Comparison of ENCODE assay signal across 19 mouse cellular contexts in the genomic region with DNA sequence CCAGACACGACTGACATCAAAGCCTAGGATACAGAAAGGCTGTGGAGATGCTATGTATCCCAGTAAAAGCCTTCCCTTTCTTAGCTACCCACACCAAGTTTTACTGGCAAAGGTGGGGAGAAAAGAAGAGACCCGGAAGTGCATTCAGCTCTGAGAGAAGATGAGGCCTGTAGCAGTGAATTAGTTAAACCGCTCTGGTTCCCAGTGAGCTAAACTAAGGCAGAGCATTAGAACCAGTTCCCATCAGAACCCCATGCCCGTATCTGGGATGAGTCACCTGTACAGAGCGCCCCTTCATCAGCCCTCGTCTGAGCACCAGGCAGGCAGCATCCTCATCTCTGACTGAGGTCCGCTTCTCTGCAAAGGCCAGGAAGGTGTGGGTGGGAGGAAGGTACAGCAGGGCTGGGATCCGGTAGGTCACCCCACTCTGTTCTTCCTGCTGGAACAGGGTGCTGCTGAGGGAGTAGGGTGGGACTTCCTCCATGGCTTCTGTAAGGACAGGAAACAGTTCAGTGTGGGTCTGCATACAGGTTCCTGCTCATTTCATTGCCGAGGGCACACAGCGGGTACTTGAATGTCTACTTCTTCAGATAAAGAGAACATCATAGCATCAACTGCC. TPM values are rescaled to one million over a fixed set of nuclear protein-coding genes. Genes with fewer than 3 reads are reported as not detected.
DNase-seq lines count a peak whose midpoint lies in the region; ATAC-seq and TF ChIP-seq lines count a peak whose summit lies in the region.
"Had no signal": no experiment of that assay in that cellular context is flagged by ENCODE, and none has a peak within 500 bp of the region (broad histone marks: within the 10 kb centered on the region; RNA-seq: fewer than 3 reads in every experiment).

No protein-coding gene starts in this region.

- no peak for TF ChIP-seq CTCF in liver, embryonic 14.5 days (IDR thresholded peaks at IDR 0.05; ENCODE audit: low read depth)

- H3K9ac ChIP-seq in kidney, embryonic 15.5 days = no peak overlapping the region
- peak overlapping the region; percentile 46 for H3K9ac ChIP-seq in liver, embryonic 14.5 days (replicated peaks)
- H3K9ac ChIP-seq in midbrain, embryonic 14.5 days (replicated peaks; ENCODE audit: low read length) = no peak overlapping the region
- H3K9ac ChIP-seq: forebrain, postnatal 0 days; intestine, embryonic 15.5 days; midbrain, embryonic 12.5 days had no signal

- no peak for DNase-seq in kidney, adult 18-20 months
- peak; percentile 11 for DNase-seq in T-cell, adult 2 months (ENCODE audit: low spot score)
- no peak for DNase-seq in liver, embryonic 14.5 days (ENCODE audit: low read depth in 3 of 3, low spot score in 3 of 3)
- no peak for DNase-seq in left cerebral cortex, adult 11 months (ENCODE audit: low spot score)
- DNase-seq in midbrain, embryonic 14.5 days = no peak
- no peak for DNase-seq in left cerebral cortex, adult 8-10 months (ENCODE audit: low spot score in 2 of 2)
- DNase-seq: cerebellum, postnatal 14 days; forebrain, postnatal 0 days; gastrocnemius, adult 2 months; heart, adult 2 months; right cerebral cortex, adult 18-20 months had no signal

- no peaks in the 10 kb centered on the region for H3K36me3 ChIP-seq in kidney, embryonic 15.5 days
- peaks cover 12% of the 10 kb centered on the region for H3K36me3 ChIP-seq in liver, embryonic 14.5 days (replicated peaks; ENCODE audit: control insufficient read depth, insufficient read depth, low read depth)
- H3K36me3 ChIP-seq in midbrain, embryonic 14.5 days (ENCODE audit: control insufficient read depth, insufficient read depth, low read length) = no peaks in the 10 kb centered on the region
- H3K36me3 ChIP-seq: intestine, embryonic 15.5 days; midbrain, embryonic 12.5 days had no signal

- no peak overlapping the region for H3K4me3 ChIP-seq in kidney, embryonic 15.5 days (replicated peaks)
- peak overlapping the region in 1 of 2 experiments; percentile 34; a peak in 2 of 4 replicates for H3K4me3 ChIP-seq in liver, embryonic 14.5 days (ENCODE audit: insufficient read depth in 1 of 2, low read depth in 2 of 2, low read length in 2 of 2)
- H3K4me3 ChIP-seq in midbrain, embryonic 14.5 days (replicated peaks; ENCODE audit: low read depth, low read length) = no peak overlapping the region
- H3K4me3 ChIP-seq: gastrocnemius, adult 2 months; heart, adult 2 months; intestine, embryonic 15.5 days; layer of hippocampus, adult 2 months; midbrain, embryonic 12.5 days had no signal

- TF ChIP-seq EP300 in liver, embryonic 14.5 days (IDR thresholded peaks at IDR 0.05; ENCODE audit: low read depth) = no peak

- peaks cover 8% of the 10 kb centered on the region; the same call in 1 of the 2 replicates for H3K4me1 ChIP-seq in kidney, embryonic 15.5 days
- peaks cover 50 to 53% of the 10 kb centered on the region in 2 experiments for H3K4me1 ChIP-seq in liver, embryonic 14.5 days (replicated peaks; ENCODE audit: control insufficient read depth in 2 of 2, insufficient read depth in 2 of 2, low read length in 1 of 2)
- no peaks in the 10 kb centered on the region for H3K4me1 ChIP-seq in midbrain, embryonic 14.5 days (ENCODE audit: control insufficient read depth, insufficient read depth, low read length)

- no peak for ATAC-seq in kidney, embryonic 15.5 days (replicated peaks; ENCODE audit: low FRiP score)
- no peak for ATAC-seq in liver, embryonic 14.5 days (ENCODE audit: insufficient read depth)
- ATAC-seq in midbrain, embryonic 14.5 days (ENCODE audit: low FRiP score, low TSS enrichment) = no peak
- ATAC-seq: forebrain, postnatal 0 days; intestine, embryonic 15.5 days had no signal

- no peaks in the 10 kb centered on the region for H3K9me3 ChIP-seq in kidney, embryonic 15.5 days (replicated peaks)
- H3K9me3 ChIP-seq in liver, embryonic 14.5 days (ENCODE audit: control insufficient read depth, low read length) = no peaks in the 10 kb centered on the region
- H3K9me3 ChIP-seq in midbrain, embryonic 14.5 days (ENCODE audit: control insufficient read depth, low read length) = no peaks in the 10 kb centered on the region
- H3K9me3 ChIP-seq: intestine, embryonic 15.5 days; midbrain, embryonic 12.5 days had no signal

- H3K27me3 ChIP-seq in kidney, embryonic 15.5 days = no peaks in the 10 kb centered on the region
- no peaks in the 10 kb centered on the region for H3K27me3 ChIP-seq in liver, embryonic 14.5 days (ENCODE audit: control insufficient read depth, insufficient read depth, low read length)
- no peaks in the 10 kb centered on the region for H3K27me3 ChIP-seq in midbrain, embryonic 14.5 days (ENCODE audit: control insufficient read depth, insufficient read depth, low read length)
- H3K27me3 ChIP-seq: intestine, embryonic 15.5 days; midbrain, embryonic 12.5 days had no signal

- 88% methylated on average over 10 of the region's 10 CpGs for WGBS in kidney, embryonic 15.5 days
- WGBS in liver, embryonic 14.5 days (ENCODE audit: insufficient replicate concordance) = 74% methylated on average over 10 of the region's 10 CpGs
- WGBS in midbrain, embryonic 14.5 days = 89% methylated on average over 10 of the region's 10 CpGs

- 0 out of 2 replicates have a peak overlapping the region, but pooled peaks have one; percentile 22 for H3K27ac ChIP-seq in kidney, embryonic 15.5 days
- peak overlapping the region; percentile 78 for H3K27ac ChIP-seq in liver, embryonic 14.5 days
- no peak overlapping the region for H3K27ac ChIP-seq in midbrain, embryonic 14.5 days (replicated peaks; ENCODE audit: low read depth, low read length)
- H3K27ac ChIP-seq: gastrocnemius, adult 2 months; heart, adult 2 months; intestine, embryonic 15.5 days; kidney, postnatal 0 days; layer of hippocampus, adult 2 months; midbrain, embryonic 12.5 days had no signal

- no peak overlapping the region for H3K4me2 ChIP-seq in kidney, embryonic 15.5 days
- H3K4me2 ChIP-seq in liver, embryonic 14.5 days (ENCODE audit: low read depth) = peak overlapping the region; percentile 91
- no peak overlapping the region for H3K4me2 ChIP-seq in midbrain, embryonic 14.5 days (ENCODE audit: low read length)
- H3K4me2 ChIP-seq: intestine, embryonic 15.5 days; midbrain, embryonic 12.5 days had no signal

RNA-seq across cellular contexts. Expression of gene Neu3, which starts 5.1 kb away (rescaled TPM):
- polyA plus RNA-seq in kidney, embryonic 15.5 days (2015; fragmentation: Nextera tagmentation; extraction: Ambion mirVana) = 3.0 and 3.1 TPM in 2 replicates
- 3.5 and 4.1 TPM in 2 replicates for polyA plus RNA-seq in liver, embryonic 14.5 days (2012; rRNA removed)
- 2.9 and 3.2 TPM in 2 replicates for polyA plus RNA-seq in liver, embryonic 14.5 days (2014; fragmentation: Nextera tagmentation; extraction: Ambion mirVana)
- polyA plus RNA-seq in midbrain, embryonic 14.5 days (2014; fragmentation: Nextera tagmentation; extraction: Ambion mirVana) = 1.7 and 1.8 TPM in 2 replicates
- 1 to 10 TPM; 2.9 to 5.0 (median 4.2) TPM for total RNA-seq in left cerebral cortex, adult 8-10 months (2022)

RNA-seq across cellular contexts. Expression of gene Xrra1, which starts 35.8 kb away (rescaled TPM):
- 0.21 and 0.42 TPM in 2 replicates for polyA plus RNA-seq in kidney, embryonic 15.5 days (2015; fragmentation: Nextera tagmentation; extraction: Ambion mirVana)
- not detected in 2 replicates for polyA plus RNA-seq in liver, embryonic 14.5 days (2012; rRNA removed)
- polyA plus RNA-seq in liver, embryonic 14.5 days (2014; fragmentation: Nextera tagmentation; extraction: Ambion mirVana) = 0.08 TPM in 1 of 2 replicates, not detected in the other
- polyA plus RNA-seq in midbrain, embryonic 14.5 days (2014; fragmentation: Nextera tagmentation; extraction: Ambion mirVana) = 1.0 and 1.2 TPM in 2 replicates
- total RNA-seq in left cerebral cortex, adult 8-10 months (2022) = 1 to 10 TPM; 1.2 to 2.2 (median 1.4) TPM
- total RNA-seq: hematopoietic stem cell, adult 5-6 weeks; liver, adult 2 months had no signal
- polyA plus RNA-seq: liver, adult 2 months had no signal

RNA-seq across cellular contexts. Expression of gene Spcs2, which starts 40.1 kb away (rescaled TPM):
- polyA plus RNA-seq in kidney, embryonic 15.5 days (2015; fragmentation: Nextera tagmentation; extraction: Ambion mirVana) = 384 and 410 TPM in 2 replicates
- polyA plus RNA-seq in liver, embryonic 14.5 days (2012; rRNA removed) = 36.7 and 44.5 TPM in 2 replicates
- 162 and 171 TPM in 2 replicates for polyA plus RNA-seq in liver, embryonic 14.5 days (2014; fragmentation: Nextera tagmentation; extraction: Ambion mirVana)
- 285 and 286 TPM in 2 replicates for polyA plus RNA-seq in midbrain, embryonic 14.5 days (2014; fragmentation: Nextera tagmentation; extraction: Ambion mirVana)
- total RNA-seq in left cerebral cortex, adult 8-10 months (2022) = 10 to 100 TPM; 93.8 to 95.8 (median 95.0) TPM

RNA-seq across cellular contexts. Expression of gene Olfr521, which starts 59.8 kb away (rescaled TPM):
- polyA plus RNA-seq in kidney, embryonic 15.5 days (2015; fragmentation: Nextera tagmentation; extraction: Ambion mirVana) = not detected in 2 replicates
- not detected in 2 replicates for polyA plus RNA-seq in liver, embryonic 14.5 days (2012; rRNA removed)
- polyA plus RNA-seq in liver, embryonic 14.5 days (2014; fragmentation: Nextera tagmentation; extraction: Ambion mirVana) = not detected in 2 replicates
- not detected in 2 replicates for polyA plus RNA-seq in midbrain, embryonic 14.5 days (2014; fragmentation: Nextera tagmentation; extraction: Ambion mirVana)
- total RNA-seq in left cerebral cortex, adult 8-10 months (2022) = not detected
- total RNA-seq: forebrain, postnatal 0 days; gastrocnemius, adult 2 months; heart, adult 2 months; hematopoietic stem cell, adult 5-6 weeks; layer of hippocampus, adult 2 months; left cerebral cortex, postnatal 25 days; liver, adult 2 months had no signal
- polyA plus RNA-seq: forebrain, postnatal 0 days; heart, adult 2 months; intestine, embryonic 15.5 days; kidney, postnatal 0 days; liver, adult 2 months; midbrain, embryonic 12.5 days had no signal
